ENCODE assay signal across 14 mouse cellular contexts in the genomic region with DNA sequence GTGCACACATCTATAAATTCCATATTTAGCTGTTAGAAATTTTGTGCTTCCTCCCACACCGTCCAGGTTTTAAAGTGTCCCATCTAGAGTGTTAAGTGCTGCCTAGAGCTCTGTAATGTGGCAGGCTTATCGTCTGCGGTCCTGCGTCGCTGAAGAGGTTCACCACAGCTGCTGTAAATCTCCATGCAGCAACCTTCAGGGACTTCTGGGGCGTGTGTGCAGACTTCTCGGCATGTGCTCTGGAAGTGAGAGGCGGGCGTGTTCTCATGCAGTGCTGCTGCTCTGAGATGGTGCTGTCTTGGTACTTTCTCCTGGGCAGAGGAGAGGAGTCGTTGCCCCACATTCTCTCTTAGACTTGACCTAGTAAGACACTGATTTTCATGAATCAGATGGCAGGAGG. TPM values are rescaled to one million over a fixed set of nuclear protein-coding genes. Genes with fewer than 3 reads are reported as not detected.
DNase-seq lines count a peak whose midpoint lies in the region; ATAC-seq and TF ChIP-seq lines count a peak whose summit lies in the region.
"Had no signal": no experiment of that assay in that cellular context is flagged by ENCODE, and none has a peak within 500 bp of the region (broad histone marks: within the 10 kb centered on the region; RNA-seq: fewer than 3 reads in every experiment).

No protein-coding gene starts in this region.

- no peaks in the 10 kb centered on the region for H3K9me3 ChIP-seq in heart, embryonic 14.5 days (ENCODE audit: control insufficient read depth, low read length)
- H3K9me3 ChIP-seq in ES-E14 (ENCODE audit: control insufficient read depth, insufficient read depth, low read depth, low read length): no peaks in the 10 kb centered on the region
- no peaks in the 10 kb centered on the region for H3K9me3 ChIP-seq in liver, embryonic 13.5 days (replicated peaks)
- H3K9me3 ChIP-seq in forebrain, embryonic 14.5 days (replicated peaks; ENCODE audit: control insufficient read depth, low read length): no peaks in the 10 kb centered on the region
- H3K9me3 ChIP-seq: embryonic facial prominence, embryonic 15.5 days; heart, embryonic 12.5 days; limb, embryonic 12.5 days; midbrain, embryonic 12.5 days had no signal

- in situ Hi-C loops in ES-E14 (cut with MboI; ENCODE audit: low sequenced_read_pairs in 2 of 2, unreplicated experiment in 2 of 2): no loop called here

- no peaks in the 10 kb centered on the region for H3K36me3 ChIP-seq in heart, embryonic 14.5 days (ENCODE audit: control insufficient read depth, insufficient read depth, low read length)
- H3K36me3 ChIP-seq in ES-E14 (ENCODE audit: control insufficient read depth, insufficient read depth, low read length, poor library complexity, severe bottlenecking): no peaks in the 10 kb centered on the region
- H3K36me3 ChIP-seq in liver, embryonic 13.5 days: no peaks in the 10 kb centered on the region
- no peaks in the 10 kb centered on the region for H3K36me3 ChIP-seq in forebrain, embryonic 14.5 days (ENCODE audit: control insufficient read depth, insufficient read depth, low read length)
- H3K36me3 ChIP-seq: embryonic facial prominence, embryonic 15.5 days; heart, embryonic 12.5 days; limb, embryonic 12.5 days; midbrain, embryonic 12.5 days had no signal

- no peak for ATAC-seq in heart, embryonic 14.5 days (ENCODE audit: insufficient number of reproducible peaks, insufficient read depth, low FRiP score, low read depth)
- ATAC-seq in liver, embryonic 13.5 days (ENCODE audit: low read depth): peak; percentile 65
- no peak for ATAC-seq in forebrain, embryonic 14.5 days

- H3K27ac ChIP-seq in heart, embryonic 14.5 days (replicated peaks in 1 of 2; ENCODE audit: control insufficient read depth in 1 of 2, insufficient read depth in 1 of 2, low read depth in 2 of 2, low read length in 2 of 2): peak overlapping the region; percentile 20 to 62; a peak in 2 of 4 replicates
- no peak overlapping the region for H3K27ac ChIP-seq in ES-E14 (ENCODE audit: insufficient read depth, low read depth, low read length, poor library complexity, severe bottlenecking)
- no peak overlapping the region for H3K27ac ChIP-seq in liver, embryonic 13.5 days
- no peak overlapping the region for H3K27ac ChIP-seq in forebrain, embryonic 14.5 days (ENCODE audit: low read depth, low read length)
- H3K27ac ChIP-seq: embryonic facial prominence, embryonic 15.5 days; midbrain, embryonic 12.5 days had no signal

- no peak for DNase-seq in heart, postnatal 25 days (ENCODE audit: low spot score)
- peak; percentile 36 to 66 for DNase-seq in left cerebral cortex, postnatal 14 days (ENCODE audit: low spot score in 2 of 2)
- DNase-seq in left cerebral cortex, postnatal 10 days (ENCODE audit: extremely low spot score in 1 of 2, low spot score in 2 of 2): no peak
- no peak for DNase-seq in ES-E14 (ENCODE audit: low read depth, low spot score)
- DNase-seq in liver, embryonic 13.5 days: no peak
- DNase-seq in forebrain, embryonic 14.5 days (ENCODE audit: low spot score): no peak
- no peak for DNase-seq in retina, postnatal 1 day
- DNase-seq: adrenal gland, postnatal 36 days; cerebellum, adult 2 months had no signal

- no peak overlapping the region for H3K4me3 ChIP-seq in heart, embryonic 14.5 days (ENCODE audit: control insufficient read depth in 1 of 2, insufficient read depth in 1 of 2, low read depth in 1 of 2, low read length in 2 of 2)
- H3K4me3 ChIP-seq in ES-E14 (ENCODE audit: insufficient read depth in 1 of 2, low read depth in 1 of 2, low read length in 2 of 2, poor library complexity in 1 of 2, severe bottlenecking in 1 of 2): no peak overlapping the region
- no peak overlapping the region for H3K4me3 ChIP-seq in liver, embryonic 13.5 days (replicated peaks)
- H3K4me3 ChIP-seq in forebrain, embryonic 14.5 days (ENCODE audit: low read depth, low read length): no peak overlapping the region
- H3K4me3 ChIP-seq: embryonic facial prominence, embryonic 15.5 days; heart, embryonic 12.5 days; limb, embryonic 12.5 days; midbrain, embryonic 12.5 days had no signal

- H3K4me2 ChIP-seq in heart, embryonic 14.5 days (ENCODE audit: low read length): peak overlapping the region; percentile 31
- no peak overlapping the region for H3K4me2 ChIP-seq in liver, embryonic 13.5 days
- H3K4me2 ChIP-seq in forebrain, embryonic 14.5 days (ENCODE audit: low read length): no peak overlapping the region
- H3K4me2 ChIP-seq: embryonic facial prominence, embryonic 15.5 days; heart, embryonic 12.5 days; limb, embryonic 12.5 days; midbrain, embryonic 12.5 days had no signal

- H3K27me3 ChIP-seq in heart, embryonic 14.5 days (ENCODE audit: control insufficient read depth, insufficient read depth, low read length): no peaks in the 10 kb centered on the region
- H3K27me3 ChIP-seq in liver, embryonic 13.5 days: no peaks in the 10 kb centered on the region
- H3K27me3 ChIP-seq in forebrain, embryonic 14.5 days (replicated peaks; ENCODE audit: control insufficient read depth, insufficient read depth, low read length): no peaks in the 10 kb centered on the region
- H3K27me3 ChIP-seq: embryonic facial prominence, embryonic 15.5 days; heart, embryonic 12.5 days; limb, embryonic 12.5 days; midbrain, embryonic 12.5 days had no signal

- H3K4me1 ChIP-seq in heart, embryonic 14.5 days (ENCODE audit: control insufficient read depth in 2 of 2, insufficient read depth in 2 of 2, low read length in 2 of 2): peaks cover 14 to 36% of the 10 kb centered on the region in 2 experiments
- peaks cover 30 to 36% of the 10 kb centered on the region in 2 experiments for H3K4me1 ChIP-seq in ES-E14 (ENCODE audit: control insufficient read depth in 2 of 2, insufficient read depth in 2 of 2, low read length in 2 of 2, poor library complexity in 1 of 2)
- H3K4me1 ChIP-seq in liver, embryonic 13.5 days (replicated peaks): peaks cover 38% of the 10 kb centered on the region
- H3K4me1 ChIP-seq in forebrain, embryonic 14.5 days (ENCODE audit: control insufficient read depth, insufficient read depth, low read length): no peaks in the 10 kb centered on the region

- intact Hi-C loops in heart, postnatal 25 days (cut with DNase I): no loop called here
- intact Hi-C loops in left cerebral cortex, postnatal 14 days (cut with DNase I): no loop called here
- intact Hi-C loops in left cerebral cortex, postnatal 10 days (cut with DNase I): no loop called here

- H3K9ac ChIP-seq in heart, embryonic 14.5 days (ENCODE audit: low read length): no peak overlapping the region; the same call in 1 of the 2 replicates
- peak overlapping the region; percentile 33; the same call in 1 of the 2 replicates for H3K9ac ChIP-seq in ES-E14 (ENCODE audit: insufficient read depth, low read depth, low read length, poor library complexity, severe bottlenecking)
- no peak overlapping the region for H3K9ac ChIP-seq in liver, embryonic 13.5 days
- no peak overlapping the region for H3K9ac ChIP-seq in forebrain, embryonic 14.5 days (ENCODE audit: low read length)
- H3K9ac ChIP-seq: embryonic facial prominence, embryonic 15.5 days; heart, embryonic 12.5 days; limb, embryonic 12.5 days; midbrain, embryonic 12.5 days had no signal

- 13% methylated on average over 10 of the region's 10 CpGs for WGBS in heart, embryonic 14.5 days
- 23% methylated on average over 10 of the region's 10 CpGs for WGBS in liver, embryonic 13.5 days (ENCODE audit: insufficient replicate concordance)
- WGBS in forebrain, embryonic 14.5 days: 67% methylated on average over 10 of the region's 10 CpGs

TF ChIP-seq in ES-E14, 5 proteins besides CTCF, POLR2A, EP300 and RAD21:
- TF ChIP-seq CHD2 (IDR thresholded peaks at IDR 0.05; ENCODE audit: low read depth, low read length) (no peak), ZC3H11A (IDR thresholded peaks at IDR 0.05; ENCODE audit: borderline replicate concordance, low read depth, low read length) (no peak), ZNF384 (IDR thresholded peaks at IDR 0.05; ENCODE audit: low read depth, low read length) (no peak), MAFK (IDR thresholded peaks at IDR 0.05; ENCODE audit: insufficient read depth, low read depth, low read length) (no peak), HCFC1 (IDR thresholded peaks at IDR 0.05; ENCODE audit: borderline replicate concordance, insufficient read depth, low read length) (no peak)

RNA-seq across cellular contexts. Expression of a gene that starts 32.9 kb away (rescaled TPM):
- polyA plus RNA-seq in heart, embryonic 14.5 days (2014; fragmentation: Nextera tagmentation; extraction: Ambion mirVana): 5.2 and 6.6 TPM in 2 replicates
- total RNA-seq in heart, postnatal 25 days (2021): 10 to 100 TPM; 17.4 TPM
- 10 to 100 TPM; 76.4 to 76.6 TPM for total RNA-seq in left cerebral cortex, postnatal 14 days (2021)
- 10 to 100 TPM; 47.0 to 52.5 TPM for total RNA-seq in left cerebral cortex, postnatal 10 days (2021)
- total RNA-seq in ES-E14 (2012; rRNA removed): 35.2 and 49.6 TPM in 2 replicates
- polyA plus RNA-seq in liver, embryonic 13.5 days (2015; fragmentation: Nextera tagmentation; extraction: Ambion mirVana): 4.3 TPM in 2 replicates
- polyA plus RNA-seq in forebrain, embryonic 14.5 days (2014; fragmentation: Nextera tagmentation; extraction: Ambion mirVana): 2.7 and 3.3 TPM in 2 replicates

Comparison
In these comparisons a context has a peak if more than half of its experiments do, and no peak if none do; other contexts are left out.
1. DNase-seq: peak in left cerebral cortex, postnatal 14 days (2 of 2); none in heart, postnatal 25 days (single experiment), left cerebral cortex, postnatal 10 days (0 of 2), ES-E14 (single experiment), liver, embryonic 13.5 days (single experiment), forebrain, embryonic 14.5 days (single experiment) and retina, postnatal 1 day (single experiment).
2. H3K27ac ChIP-seq: peak in heart, embryonic 14.5 days (2 of 2); none in ES-E14 (single experiment), liver, embryonic 13.5 days (single experiment) and forebrain, embryonic 14.5 days (single experiment).